Mouse (Mus musculus): ENCODE measurements around the gene Clk4.

- TF ChIP-seq TCF12 (IDR thresholded peaks at IDR 0.05; ENCODE audit: low read depth, low read length), result no peak
- no peak for TF ChIP-seq CTCF (IDR thresholded peaks at IDR 0.05 in 2 of 3, conservative IDR thresholded peaks at IDR 0.05 in 1 of 3; ENCODE audit: control insufficient read depth in 1 of 3, insufficient read depth in 1 of 3, low read depth in 2 of 3, low read length in 3 of 3, poor library complexity in 1 of 3, severe bottlenecking in 1 of 3)
- no peak for TF ChIP-seq POLR2A (IDR thresholded peaks at IDR 0.05; ENCODE audit: control insufficient read depth in 1 of 2, insufficient read depth in 1 of 2, low read depth in 1 of 2, low read length in 2 of 2, poor library complexity in 1 of 2)
- no peak for TF ChIP-seq USF1 (IDR thresholded peaks at IDR 0.05; ENCODE audit: low read depth, low read length)
- no peak for TF ChIP-seq CHD2 (IDR thresholded peaks at IDR 0.05; ENCODE audit: low read length)
- no peak for TF ChIP-seq EP300 (IDR thresholded peaks at IDR 0.05; ENCODE audit: low read depth in 1 of 2, low read length in 2 of 2)
- TF ChIP-seq GABPA (IDR thresholded peaks at IDR 0.05; ENCODE audit: low read depth, low read length), result no peak
- no peak for TF ChIP-seq SMC3 (IDR thresholded peaks at IDR 0.05; ENCODE audit: low read depth, low read length)
- TF ChIP-seq MYC (IDR thresholded peaks at IDR 0.05; ENCODE audit: low read depth, low read length), result no peak
- TF ChIP-seq MAX (IDR thresholded peaks at IDR 0.05; ENCODE audit: low read length), result no peak
- TF ChIP-seq UBTF (IDR thresholded peaks at IDR 0.05; ENCODE audit: borderline replicate concordance, insufficient read depth, low read depth, low read length), result no peak
- no peak for TF ChIP-seq CHD1 (IDR thresholded peaks at IDR 0.05; ENCODE audit: low read depth, low read length)
- TF ChIP-seq BHLHE40 (IDR thresholded peaks at IDR 0.05; ENCODE audit: borderline replicate concordance, low read depth, low read length), result no peak
- no peak for TF ChIP-seq GATA1 (IDR thresholded peaks at IDR 0.05; ENCODE audit: low read depth, low read length)
These were observed 4.5 kb upstream of the Clk4 start for GRCm38 (mm10) chr11:51257006-51257405.

All from MEL (cell line).